Mouse (Mus musculus) left cerebral cortex, adult 2 months (tissue): ENCODE results near the gene Chrm5. TPM values are rescaled to one million over a fixed set of nuclear protein-coding genes. Genes with fewer than 3 reads are reported as not detected.

Experiments
- DNase-seq, 2 experiments: peaks; one replicate each; pipeline ENCODE4 v3.0.0; 2021 to 2022; ENCODE audit warnings: low spot score in 2 of 2, mixed read lengths in 1 of 2; ENCODE audit errors: extremely low spot score in 1 of 2
- H3K27ac ChIP-seq: fragments of 200-600 bp; 2 replicates; pipeline ENCODE4 v1.8.1; 2022
- H3K4me3 ChIP-seq: fragments of 200-600 bp; 2 replicates; pipeline ENCODE4 v1.8.1; 2022
- CTCF ChIP-seq: fragments of 200-600 bp; IDR thresholded peaks from 2 replicates; pipeline ENCODE4 v1.8.1; 2022; ENCODE audit warnings: antibody characterized with exemption, mild to moderate bottlenecking, moderate library complexity
- intact Hi-C: fragments of 180-260 bp; cut with DNase I; formaldehyde crosslinking; loops from one replicate; pipeline ENCODE4 v1.15.1; 2025
- long read RNA-seq, 2 experiments: library from polyadenylated mRNA; stranded (forward); transcript quantifications; one replicate each; pipeline ENCODE4 v2.0.0; 2021; ENCODE audit warnings: borderline mapping rate in 2 of 2
- total RNA-seq, 2 experiments: library from RNA; stranded (reverse); gene quantifications; 2 replicates each; pipeline ENCODE4 v1.2.3; 2021

Gene Chrm5
- total RNA-seq, result 1 to 10 TPM; 1.7 to 2.5 TPM
- long read RNA-seq, experiment 1, result 0 reads
- long read RNA-seq, experiment 2, result 0 reads

DNA sequence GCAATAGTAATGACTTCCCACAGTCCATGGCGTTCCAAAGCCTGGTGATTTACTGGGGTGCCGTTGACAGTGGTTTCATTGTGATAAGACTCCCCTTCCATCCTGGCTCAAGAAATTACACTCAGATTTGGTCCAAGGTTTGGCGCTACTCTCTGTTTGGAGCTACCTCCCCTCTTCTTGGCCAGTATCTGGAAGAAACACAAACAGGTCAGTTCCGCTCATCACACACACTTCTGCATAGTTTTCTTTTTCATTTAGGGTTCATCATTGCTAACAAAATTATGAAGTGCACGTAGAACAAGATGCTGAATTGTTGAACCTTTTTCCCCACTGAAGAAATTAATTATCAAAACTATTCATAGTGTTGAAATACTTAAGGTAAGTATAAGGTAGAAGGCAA lies at the start of gene Chrm5:
Gene Chrm5 (minus strand): TSS at position 101 of the 400 bp plus-strand sequence.
- no peak for DNase-seq
- TF ChIP-seq CTCF, result no peak
- Histone ChIP-seq H3K27ac (no peak within 1 kb of the TSS), H3K4me3 (no peak within 1 kb of the TSS)
- intact Hi-C loops, result loop anchor here (1.0 to 5.0 kb wide), 5 partner anchors 33 to 283 kb away; partner anchors contain the start of genes Gm21985, Katnbl1 and Slc12a6

GRCm38 (mm10) chr2:112526933-112527332 lies 46.4 kb upstream of the Chrm5 start:
- Histone ChIP-seq H3K4me3 (no peak overlapping the region), H3K27ac (no peak overlapping the region)
- intact Hi-C loops, result no loop called here
- DNase-seq, result no peak
- TF ChIP-seq CTCF, result peak; percentile 47

- intact Hi-C loops, result no loop called here
- H3K4me3 ChIP-seq, result no peak overlapping the region
- TF ChIP-seq CTCF, result no peak; the same call in none of the 2 replicates
- H3K27ac ChIP-seq, result no peak overlapping the region
- no peak for DNase-seq
Observed at GRCm38 (mm10) chr2:112520526-112521482, 40.2 kb upstream of the Chrm5 start.

- TF ChIP-seq CTCF, result peak; percentile 4; the same call in 1 of the 2 replicates
- intact Hi-C loops, result no loop called here
- no peak overlapping the region for H3K4me3 ChIP-seq
- DNase-seq, result no peak
- no peak overlapping the region for H3K27ac ChIP-seq
Observed at GRCm38 (mm10) chr2:112518541-112518940, 38.0 kb upstream of the Chrm5 start.

- TF ChIP-seq CTCF, result no peak
Observed at GRCm38 (mm10) chr2:112517218-112517617, 36.6 kb upstream of the Chrm5 start.

DNA sequence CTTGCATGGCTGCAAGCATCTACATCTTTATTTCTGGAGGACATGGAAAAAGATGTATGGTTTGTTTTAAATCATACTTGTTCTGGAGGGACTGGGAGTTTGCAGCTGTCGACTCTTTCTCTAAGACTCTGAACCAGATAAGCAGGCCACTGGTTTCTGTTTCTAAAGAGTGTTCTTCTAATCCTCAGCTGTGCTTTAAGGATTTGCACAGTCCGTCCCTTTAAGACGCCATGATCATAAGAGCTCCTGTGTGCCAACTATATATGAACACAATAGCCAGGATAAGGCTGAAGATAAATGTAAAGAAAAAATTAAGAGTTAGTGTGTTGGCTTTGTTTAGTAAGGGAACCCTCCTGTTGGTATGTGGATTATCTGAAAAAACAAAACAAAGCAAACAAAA lies 36.2 kb upstream of the Chrm5 start:
- Histone ChIP-seq H3K27ac (no peak overlapping the region), H3K4me3 (no peak overlapping the region)
- DNase-seq, result no peak
- intact Hi-C loops, result no loop called here
- TF ChIP-seq CTCF, result no peak

More at GRCm38 (mm10) chr2:112517218-112517617, 36.6 kb upstream of the Chrm5 start:
- intact Hi-C loops, result no loop called here
- H3K27ac ChIP-seq, result no peak overlapping the region
- no peak overlapping the region for H3K4me3 ChIP-seq
- no peak for DNase-seq

DNA sequence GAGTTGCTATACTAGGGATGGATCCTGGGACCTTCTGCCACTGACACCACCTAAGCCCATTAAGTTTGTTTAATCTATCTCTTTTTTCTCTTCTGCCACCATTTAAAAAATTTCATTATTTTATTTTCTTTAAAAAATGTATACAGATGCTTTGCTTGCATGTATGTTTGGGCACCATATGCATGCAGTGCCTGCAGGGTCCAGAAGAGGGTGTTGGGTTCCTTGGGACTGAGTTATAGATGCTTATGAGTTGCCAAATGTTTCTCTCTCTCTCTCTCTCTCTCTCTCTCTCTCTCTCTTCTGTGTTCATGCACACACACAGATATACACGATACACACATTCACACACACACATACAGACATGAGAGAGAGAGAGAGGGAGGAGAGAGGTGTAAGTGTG lies 32.5 kb upstream of the Chrm5 start:
- intact Hi-C loops, result no loop called here
- TF ChIP-seq CTCF, result no peak; the same call in 1 of the 2 replicates

GRCm38 (mm10) chr2:112510140-112510539 lies 29.6 kb upstream of the Chrm5 start:
- no peak overlapping the region for H3K27ac ChIP-seq
- no peak overlapping the region for H3K4me3 ChIP-seq
- no peak for TF ChIP-seq CTCF
- no peak for DNase-seq
- intact Hi-C loops, result no loop called here

More for the DNA sequence above, 32.5 kb upstream of the Chrm5 start:
- Histone ChIP-seq H3K4me3 (no peak overlapping the region), H3K27ac (no peak overlapping the region)
- no peak for DNase-seq

DNA sequence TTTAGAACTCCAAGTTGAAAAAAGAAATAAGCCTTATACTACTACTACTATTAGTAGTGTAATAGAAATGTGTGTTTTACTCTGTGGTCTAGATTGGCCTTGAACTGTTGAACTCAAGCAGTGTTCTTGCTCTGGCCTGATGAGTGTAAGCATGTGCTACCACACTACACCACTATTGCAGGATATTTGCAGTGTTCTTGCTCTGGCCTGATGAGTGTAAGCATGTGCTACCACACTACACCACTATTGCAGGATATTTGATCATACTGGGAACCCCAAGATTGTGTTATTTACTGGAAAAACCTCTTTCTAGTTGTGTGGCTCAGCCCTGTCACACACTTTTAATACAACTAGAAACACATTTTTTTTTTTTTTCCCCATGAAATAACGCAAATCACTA lies 26.9 kb upstream of the Chrm5 start:
- Histone ChIP-seq H3K4me3 (no peak overlapping the region), H3K27ac (no peak overlapping the region)
- DNase-seq, result no peak
- no peak for TF ChIP-seq CTCF
- intact Hi-C loops, result no loop called here

DNA sequence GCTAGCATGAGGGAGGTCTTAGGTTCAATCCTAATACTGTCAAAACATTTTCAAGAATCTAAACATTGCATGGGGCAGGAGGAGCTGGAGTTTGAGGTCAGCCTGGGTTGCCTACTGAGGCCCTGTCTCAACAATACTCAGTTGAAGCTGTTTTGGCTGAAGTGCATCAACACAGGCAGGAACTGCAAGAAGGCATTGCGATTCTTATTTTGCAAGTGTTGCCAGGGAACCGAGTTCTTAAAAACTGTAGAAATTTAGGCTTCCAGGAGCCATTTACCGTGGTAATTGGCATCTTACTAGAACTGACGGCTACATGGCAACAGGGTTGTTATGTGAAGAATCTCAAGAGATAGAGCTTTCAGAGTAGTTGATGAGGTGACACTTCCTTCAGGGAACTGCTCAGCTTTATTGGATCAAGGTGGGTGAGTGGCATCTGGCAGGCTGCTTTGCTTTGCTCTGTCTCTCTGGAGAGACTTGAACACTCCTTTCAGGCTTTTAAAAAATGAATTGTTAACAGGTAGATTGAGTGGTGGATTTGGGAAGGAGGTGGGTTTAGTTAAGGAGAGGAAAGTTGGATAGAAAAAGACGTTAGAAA lies 26.4 kb upstream of the Chrm5 start:
- intact Hi-C loops, result no loop called here

DNA sequence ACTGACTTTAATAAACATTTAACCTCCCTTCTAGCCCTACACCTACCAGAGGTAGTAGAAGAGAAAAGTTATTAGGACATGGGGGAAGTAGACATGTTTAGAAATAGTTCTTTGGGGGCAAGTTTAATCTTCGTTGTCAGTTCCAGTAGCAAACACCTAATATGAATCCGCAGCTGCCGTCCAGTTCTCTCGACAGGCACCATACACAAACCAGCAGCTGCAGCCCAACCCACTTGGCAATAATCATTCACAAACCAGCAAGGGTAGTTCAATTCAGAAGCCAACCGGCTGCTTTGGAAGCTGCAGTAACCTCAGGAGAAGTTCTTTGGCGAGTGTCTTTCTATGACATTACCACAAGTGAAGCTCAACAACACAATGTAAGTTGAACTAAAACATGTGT lies 23.4 kb upstream of the Chrm5 start:
- no peak for TF ChIP-seq CTCF
- intact Hi-C loops, result no loop called here
- no peak overlapping the region for H3K4me3 ChIP-seq
- no peak for DNase-seq
- H3K27ac ChIP-seq, result no peak overlapping the region

More for the DNA sequence above, 26.4 kb upstream of the Chrm5 start:
- Histone ChIP-seq H3K4me3 (no peak overlapping the region), H3K27ac (no peak overlapping the region)
- DNase-seq, result no peak
- no peak for TF ChIP-seq CTCF

DNA sequence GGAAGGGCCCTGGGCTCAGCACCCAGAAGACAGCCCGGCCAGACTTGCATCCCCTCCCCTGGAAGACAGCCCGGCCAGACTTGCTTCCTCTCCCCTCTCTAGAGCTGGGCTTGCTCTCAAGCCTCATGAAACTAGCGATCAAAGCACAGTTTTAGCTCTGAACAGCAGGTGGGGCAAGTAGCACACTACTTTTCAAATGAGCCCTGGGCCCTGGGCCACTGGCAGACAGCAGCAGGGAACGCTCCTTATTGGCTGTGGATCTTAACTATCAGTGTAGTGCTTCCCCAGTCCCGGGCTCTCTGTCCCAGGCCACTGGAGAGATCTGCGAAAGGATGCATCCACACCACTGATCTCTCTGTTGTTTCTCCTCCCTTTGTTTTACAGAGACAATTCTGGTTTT lies 20.6 kb upstream of the Chrm5 start:
- TF ChIP-seq CTCF, result peak; percentile 72
- Histone ChIP-seq H3K4me3 (no peak overlapping the region), H3K27ac (no peak overlapping the region)
- peak; percentile 64 to 73 for DNase-seq
- intact Hi-C loops, result loop anchor here (2.0 kb wide), 1 partner anchor 266 kb away; no protein-coding TSS in a partner anchor
